Mouse (Mus musculus) embryo, embryonic 9.5 days (tissue): Measurements from ENCODE around the gene Kctd14.
"Not testable (repeated sequence)": the region's sequence is repeated elsewhere in the genome, so short reads cannot be mapped to it uniquely, and the experiment has no call there.

Source experiments
- DNase-seq: peaks from one replicate; pipeline ENCODE4 v3.0.0-alpha.2; 2017; ENCODE audit errors: extremely low spot score

Gene Kctd14

DNA sequence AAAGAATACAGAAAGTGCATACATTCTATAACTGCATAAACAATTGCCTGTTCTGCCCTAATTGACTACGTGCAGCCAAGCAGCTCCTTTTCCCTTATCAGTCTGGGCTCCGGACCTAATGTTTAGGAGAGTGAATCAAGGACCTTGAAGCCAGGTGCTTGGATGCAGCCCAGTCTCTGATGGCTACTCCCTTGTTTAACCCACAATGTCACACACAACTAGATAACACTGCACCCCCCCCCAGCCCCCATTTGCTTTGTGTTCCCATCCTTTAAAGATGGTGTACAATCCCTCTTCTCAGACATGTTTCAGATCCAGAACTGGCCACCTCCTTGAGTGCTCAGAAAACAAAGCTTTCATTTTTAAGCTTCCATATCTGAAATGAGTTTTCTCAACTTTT is at the start of gene Kctd14:
Kctd14 (plus strand) TSS at position 301 of the 400 bp plus-strand sequence.
- not testable (repeated sequence) for DNase-seq

GRCm38 (mm10) chr7:97407145-97407544 is 44.0 kb upstream of the Kctd14 start:
- no peak for DNase-seq

- DNase-seq, result no peak
Measured at GRCm38 (mm10) chr7:97411106-97411505, 40.0 kb upstream of the Kctd14 start.

- no peak for DNase-seq
Measured at GRCm38 (mm10) chr7:97411575-97411974, 39.5 kb upstream of the Kctd14 start.

GRCm38 (mm10) chr7:97413981-97414380 is 37.1 kb upstream of the Kctd14 start:
- no peak for DNase-seq

GRCm38 (mm10) chr7:97414426-97414825 is 36.7 kb upstream of the Kctd14 start:
- no peak for DNase-seq

DNA sequence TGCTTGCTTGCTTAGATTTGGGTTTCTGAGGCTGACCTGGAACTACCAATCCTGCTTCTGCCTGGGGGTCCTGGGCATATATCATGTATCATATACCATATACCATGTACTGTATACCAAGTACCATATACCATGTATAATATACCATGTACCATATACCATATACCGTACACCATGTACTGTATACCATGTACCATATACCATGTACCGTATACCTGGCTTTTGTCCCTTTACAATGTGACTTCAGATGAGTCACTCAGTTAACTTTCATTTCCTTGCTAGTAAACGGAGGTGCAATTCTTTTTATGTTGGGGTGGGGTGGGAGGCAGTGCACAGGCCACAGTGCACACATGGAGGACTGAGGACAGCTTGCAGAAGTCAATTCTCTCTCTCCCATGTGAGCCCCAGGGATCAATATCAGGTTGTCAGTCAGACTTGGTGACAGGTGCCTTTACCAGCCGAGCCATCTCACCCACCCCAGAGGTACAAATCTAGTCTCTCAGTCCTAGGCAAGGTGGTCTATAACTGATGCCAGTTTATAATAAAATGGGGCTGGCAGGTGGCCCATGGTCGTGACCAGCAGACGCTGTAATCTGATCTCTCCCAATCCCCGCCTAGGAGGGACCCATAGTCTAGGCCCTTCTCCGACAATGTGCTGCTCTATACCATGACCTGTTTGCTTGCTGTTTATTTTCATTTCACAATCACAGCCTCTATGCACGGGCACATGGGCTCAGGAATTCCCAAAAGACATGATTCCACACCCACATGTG is 36.0 kb upstream of the Kctd14 start:
- DNase-seq, result no peak

GRCm38 (mm10) chr7:97416473-97416872 is 34.6 kb upstream of the Kctd14 start:
- no peak for DNase-seq

- no peak for DNase-seq
Measured at GRCm38 (mm10) chr7:97416906-97417777, 34.0 kb upstream of the Kctd14 start, which contains the start of gene Thrsp. Thrsp (minus strand) TSS chr7:97417730.

GRCm38 (mm10) chr7:97418717-97419116 is 32.4 kb upstream of the Kctd14 start:
- DNase-seq, result no peak

GRCm38 (mm10) chr7:97419163-97419562 is 32.0 kb upstream of the Kctd14 start:
- DNase-seq, result no peak

GRCm38 (mm10) chr7:97420406-97420805 is 30.7 kb upstream of the Kctd14 start:
- DNase-seq, result no peak

GRCm38 (mm10) chr7:97420958-97421651 is 30.0 kb upstream of the Kctd14 start:
- no peak for DNase-seq

GRCm38 (mm10) chr7:97423754-97424153 is 27.4 kb upstream of the Kctd14 start:
- DNase-seq, result no peak

DNA sequence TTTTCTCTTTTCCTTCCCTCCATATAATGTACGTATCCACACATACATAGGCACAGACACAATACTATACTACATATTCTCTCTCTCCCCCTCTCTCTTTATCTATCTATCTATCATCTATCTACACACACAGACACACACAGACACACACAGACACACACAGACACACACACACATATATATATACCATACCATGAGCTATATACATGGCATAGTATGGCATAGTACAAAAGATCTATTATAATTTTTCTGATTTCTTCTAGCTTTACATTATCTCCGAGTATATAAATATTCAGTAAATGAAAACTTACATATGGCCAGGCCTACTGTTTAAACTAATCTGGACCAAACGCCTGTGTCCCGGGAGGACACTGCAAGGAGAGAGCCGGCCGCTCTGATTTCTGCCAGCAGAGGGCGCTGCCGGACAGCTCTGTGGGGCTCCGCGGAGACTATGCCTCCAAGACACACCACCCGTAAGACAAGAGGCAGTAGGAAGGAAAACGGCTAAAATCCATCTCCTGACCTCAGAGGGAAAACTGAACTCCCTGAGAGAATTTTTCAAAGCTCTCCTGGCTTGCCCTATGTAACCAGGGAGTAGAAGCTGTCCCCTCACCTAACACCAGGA is 26.4 kb upstream of the Kctd14 start:
- peak; percentile 88 for DNase-seq

DNA sequence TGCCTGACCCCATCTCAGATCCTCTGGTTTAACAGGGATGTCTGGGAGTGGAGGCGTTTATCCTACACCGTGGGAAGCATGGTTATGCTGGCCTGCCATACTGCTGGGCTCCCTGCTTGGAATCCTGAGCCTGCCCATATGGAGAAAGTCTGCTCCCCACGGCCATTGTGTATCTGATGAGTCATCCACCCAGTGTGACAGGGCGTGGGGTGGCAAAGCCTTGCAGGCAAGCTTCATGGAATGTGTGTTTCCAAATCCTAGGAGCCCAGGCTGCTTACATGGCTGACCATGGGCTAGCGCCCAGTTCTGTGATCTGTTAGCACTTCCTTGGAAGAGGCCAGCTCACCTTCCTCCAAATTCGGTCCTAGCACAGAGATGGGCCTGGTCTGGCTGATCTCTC is 24.6 kb upstream of the Kctd14 start:
- no peak for DNase-seq

DNA sequence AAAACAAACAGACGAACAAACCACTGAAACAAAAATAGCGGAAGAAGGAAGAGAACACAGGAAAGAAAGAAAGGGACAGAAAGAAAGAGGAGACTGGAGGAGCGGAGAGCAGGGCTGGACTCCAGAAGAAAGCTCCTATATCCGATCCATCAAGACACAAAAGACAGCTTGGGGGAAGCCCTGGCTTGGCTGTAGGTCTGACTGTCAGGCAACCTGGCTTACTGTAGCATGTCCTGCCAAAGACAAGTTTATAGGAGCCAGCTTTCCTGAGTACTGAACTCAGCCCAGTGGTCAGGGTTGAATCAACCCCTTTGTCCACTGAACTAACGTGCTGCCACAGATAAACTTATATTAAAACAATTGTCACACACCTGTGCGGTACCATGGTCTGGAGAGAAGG is 23.8 kb upstream of the Kctd14 start:
- no peak for DNase-seq

DNA sequence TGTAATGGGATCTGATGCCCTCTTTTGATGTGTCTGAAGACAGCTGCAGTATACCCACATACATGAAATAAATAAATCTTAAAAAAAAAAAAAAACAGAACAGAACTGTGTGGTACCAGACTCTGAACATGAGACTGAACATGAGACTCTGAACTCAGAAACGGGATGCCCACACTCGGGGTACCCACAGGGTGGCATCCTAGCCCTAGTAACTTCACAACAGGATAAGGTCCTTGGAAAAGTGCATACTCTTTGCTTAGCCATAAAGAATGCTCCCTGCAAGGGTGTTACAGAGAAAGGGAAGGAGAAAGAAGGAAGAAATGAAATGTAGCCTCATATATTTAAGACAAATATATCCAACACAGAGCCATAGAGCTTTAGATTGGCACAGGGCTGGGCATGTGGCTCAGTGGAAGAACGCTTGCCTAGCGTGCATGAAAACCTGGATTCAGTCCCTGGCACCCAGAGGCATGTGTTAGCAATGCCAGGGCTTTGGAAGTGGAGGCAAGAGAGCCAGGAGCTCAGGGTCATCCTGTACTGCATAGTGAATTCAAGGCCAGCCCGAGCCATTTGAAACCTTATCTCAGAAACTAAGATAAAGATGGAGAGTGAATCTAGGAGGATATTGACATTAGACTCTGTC is 23.2 kb upstream of the Kctd14 start:
- no peak for DNase-seq

GRCm38 (mm10) chr7:97429705-97430104 is 21.4 kb upstream of the Kctd14 start:
- DNase-seq, result peak; percentile 35

DNA sequence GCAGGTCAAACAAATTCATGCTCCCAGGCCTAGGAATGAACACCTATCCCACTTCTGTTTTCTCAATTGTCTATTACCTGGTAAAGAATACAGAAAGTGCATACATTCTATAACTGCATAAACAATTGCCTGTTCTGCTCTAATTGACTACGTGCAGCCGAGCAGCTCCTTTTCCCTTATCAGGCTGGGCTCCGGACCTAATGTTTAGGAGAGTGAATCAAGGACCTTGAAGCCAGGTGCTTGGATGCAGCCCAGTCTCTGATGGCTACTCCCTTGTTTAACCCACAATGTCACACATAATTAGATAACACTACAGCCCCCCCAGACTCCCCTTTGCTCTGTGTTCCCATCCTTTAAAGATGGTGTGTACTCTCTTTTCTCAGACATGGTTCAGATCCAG is 17.6 kb upstream of the Kctd14 start:
- not testable (repeated sequence) for DNase-seq

DNA sequence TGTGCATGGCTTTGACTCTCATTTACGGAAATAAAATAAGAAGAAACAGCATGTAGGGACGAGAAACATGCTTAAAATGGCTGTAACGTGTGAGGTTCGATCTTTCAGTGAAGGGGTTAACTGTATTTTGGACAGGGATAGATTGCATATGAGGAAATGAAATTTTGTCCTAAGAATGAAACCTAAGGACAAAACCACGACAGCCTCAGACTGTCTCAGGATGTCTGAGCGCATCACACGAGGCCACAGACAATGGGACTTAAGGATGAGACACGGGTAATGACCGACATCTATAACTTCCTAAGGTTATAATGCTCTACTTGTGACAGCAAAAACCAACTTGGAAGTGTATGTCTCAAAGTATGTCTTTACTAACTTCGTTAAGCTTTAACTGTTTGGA is 16.6 kb upstream of the Kctd14 start:
- no peak for DNase-seq
